Mouse (Mus musculus) lung, adult 2 months (tissue): ENCODE measurements around the gene Cisd3.

Experiments used
- CTCF ChIP-seq: fragments of 200-500 bp; IDR thresholded peaks from 2 replicates; pipeline ENCODE4 v1.5.1; 2011; ENCODE audit warnings: mild to moderate bottlenecking, low read length, control low read depth; ENCODE audit not compliant: insufficient read depth
- POLR2A ChIP-seq: fragments of 200-500 bp; IDR thresholded peaks from 2 replicates; pipeline ENCODE4 v1.6.1; 2011; ENCODE audit warnings: low read depth, mild to moderate bottlenecking, control low read depth, low read length, borderline replicate concordance; ENCODE audit errors: extremely low read depth

- no peak for TF ChIP-seq CTCF
- TF ChIP-seq POLR2A = no peak
Observed at GRCm38 (mm10) chr11:97695712-97696401, 10.2 kb downstream of the Cisd3 start.
